Comparison of ENCODE assay signal across 7 mouse cellular contexts in the genomic region with DNA sequence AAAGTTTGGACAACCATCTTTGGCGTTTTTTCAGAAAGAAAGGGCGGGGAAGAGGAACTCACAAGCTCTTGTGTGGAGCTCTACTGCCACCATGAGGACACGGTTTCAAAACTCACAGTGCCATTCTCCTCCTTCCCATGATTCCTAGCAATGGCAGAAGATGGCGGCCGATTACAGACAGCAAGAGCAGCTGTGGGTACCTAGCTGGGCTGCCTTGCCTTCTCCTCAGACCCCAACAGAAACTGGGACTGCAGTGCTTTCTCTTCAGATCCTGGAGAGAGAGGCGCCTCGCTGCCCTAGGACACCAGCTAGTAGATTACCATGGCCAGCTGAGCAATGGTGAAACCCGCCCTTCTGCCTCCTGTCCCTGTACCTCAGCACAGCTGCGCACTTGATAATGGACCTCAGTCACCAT.
DNase-seq lines count a peak whose midpoint lies in the region; ATAC-seq and TF ChIP-seq lines count a peak whose summit lies in the region.
"Not testable (repeated sequence)": the region's sequence is repeated elsewhere in the genome, so short reads cannot be mapped to it uniquely, and the experiment has no call there.

No protein-coding gene starts in this region.

- H3K4me1 ChIP-seq in erythroblast, embryonic 14.5 days (ENCODE audit: control insufficient read depth); heart, embryonic 12.5 days (replicated peaks); limb, embryonic 12.5 days (replicated peaks); lung, postnatal 0 days (ENCODE audit: insufficient read depth, low read depth, low read length); neural tube, embryonic 13.5 days (replicated peaks): not testable (repeated sequence)

- ATAC-seq in activated CD4-positive, CD25-positive, alpha-beta regulatory T cell, adult 4 months = peak; percentile 28
- ATAC-seq in heart, embryonic 12.5 days (ENCODE audit: insufficient number of reproducible peaks, low FRiP score); limb, embryonic 12.5 days (ENCODE audit: insufficient number of reproducible peaks, insufficient read depth, low FRiP score, low TSS enrichment, low read depth): not testable (repeated sequence)
- ATAC-seq in lung, postnatal 0 days = peak; percentile 43
- 0 out of 2 replicates have a peak, but pooled peaks have one; percentile 36 for ATAC-seq in neural tube, embryonic 13.5 days (ENCODE audit: low read depth)

- not testable (repeated sequence) for H3K9me3 ChIP-seq in erythroblast, embryonic 14.5 days (ENCODE audit: control insufficient read depth, low read length); heart, embryonic 12.5 days (replicated peaks); limb, embryonic 12.5 days; lung, postnatal 0 days (ENCODE audit: low read length); neural tube, embryonic 13.5 days

- not testable (repeated sequence) for H3K27me3 ChIP-seq in erythroblast, embryonic 14.5 days (ENCODE audit: control insufficient read depth); heart, embryonic 12.5 days (replicated peaks); limb, embryonic 12.5 days; lung, postnatal 0 days (replicated peaks; ENCODE audit: insufficient read depth, low read length); neural tube, embryonic 13.5 days

- WGBS in heart, embryonic 12.5 days = 72% methylated on average over 9 of the region's 9 CpGs
- WGBS in limb, embryonic 12.5 days = 73% methylated on average over 9 of the region's 9 CpGs
- WGBS in lung, postnatal 0 days = 71% methylated on average over 9 of the region's 9 CpGs
- 56% methylated on average over 9 of the region's 9 CpGs for WGBS in neural tube, embryonic 13.5 days

- H3K4me3 ChIP-seq in erythroblast, embryonic 14.5 days (replicated peaks) = peak overlapping the region; percentile 58
- H3K4me3 ChIP-seq in heart, embryonic 12.5 days = peak overlapping the region; percentile 23; the same call in 1 of the 2 replicates
- H3K4me3 ChIP-seq in limb, embryonic 12.5 days (replicated peaks) = peak overlapping the region; percentile 21
- peak overlapping the region; percentile 28 for H3K4me3 ChIP-seq in lung, postnatal 0 days (ENCODE audit: low read depth, low read length)
- peak overlapping the region; percentile 24 for H3K4me3 ChIP-seq in neural tube, embryonic 13.5 days

- not testable (repeated sequence) for H3K9ac ChIP-seq in heart, embryonic 12.5 days; limb, embryonic 12.5 days (replicated peaks); lung, postnatal 0 days (replicated peaks; ENCODE audit: low read depth)
- H3K9ac ChIP-seq in neural tube, embryonic 13.5 days = peak overlapping the region; percentile 38; the same call in 1 of the 2 replicates

- DNase-seq in induced T-regulatory cell, adult 2 months (ENCODE audit: low read depth) = peak; percentile 10
- not testable (repeated sequence) for DNase-seq in lung, postnatal 0 days (ENCODE audit: low spot score)

- TF ChIP-seq EP300 in lung, postnatal 0 days (IDR thresholded peaks at IDR 0.05) = not testable (repeated sequence)

- H3K4me2 ChIP-seq in heart, embryonic 12.5 days = peak overlapping the region; percentile 55
- H3K4me2 ChIP-seq in limb, embryonic 12.5 days = peak overlapping the region; percentile 33; the same call in 1 of the 2 replicates
- not testable (repeated sequence) for H3K4me2 ChIP-seq in lung, postnatal 0 days (replicated peaks; ENCODE audit: low read depth, low read length)
- peak overlapping the region; percentile 40 for H3K4me2 ChIP-seq in neural tube, embryonic 13.5 days

- H3K27ac ChIP-seq in heart, embryonic 12.5 days (ENCODE audit: poor library complexity, severe bottlenecking); limb, embryonic 12.5 days; lung, postnatal 0 days (ENCODE audit: low read length): not testable (repeated sequence)
- peak overlapping the region; percentile 49; the same call in 1 of the 2 replicates for H3K27ac ChIP-seq in neural tube, embryonic 13.5 days (replicated peaks)

- peak; percentile 61 for TF ChIP-seq CTCF in lung, postnatal 0 days (IDR thresholded peaks at IDR 0.05)

- not testable (repeated sequence) for H3K36me3 ChIP-seq in erythroblast, embryonic 14.5 days (ENCODE audit: control insufficient read depth); lung, postnatal 0 days (ENCODE audit: insufficient read depth, low read length)
- H3K36me3 ChIP-seq in heart, embryonic 12.5 days = peaks cover 34% of the 10 kb centered on the region
- peaks cover 30% of the 10 kb centered on the region for H3K36me3 ChIP-seq in limb, embryonic 12.5 days
- peaks cover 19% of the 10 kb centered on the region for H3K36me3 ChIP-seq in neural tube, embryonic 13.5 days
